Comparison of ENCODE assay signal across 22 mouse cellular contexts in genomic region chr1:68666831-68667601, GRCm38 (mm10).
DNase-seq lines count a peak whose midpoint lies in the region; ATAC-seq and TF ChIP-seq lines count a peak whose summit lies in the region.
"Had no signal": no experiment of that assay in that cellular context is flagged by ENCODE, and none has a peak within 500 bp of the region (broad histone marks: within the 10 kb centered on the region; RNA-seq: fewer than 3 reads in every experiment).

No protein-coding gene starts in this region.

- H3K4me1 ChIP-seq in forebrain, embryonic 12.5 days = no peaks in the 10 kb centered on the region
- H3K4me1 ChIP-seq in forebrain, embryonic 16.5 days (replicated peaks; ENCODE audit: control insufficient read depth, insufficient read depth, low read length) = 0 out of 2 replicates have a peak, but pooled peaks cover 2% of the 10 kb centered on the region
- H3K4me1 ChIP-seq in lung, adult 2 months (ENCODE audit: control insufficient read depth, insufficient read depth, low read length) = no peaks in the 10 kb centered on the region
- H3K4me1 ChIP-seq: embryonic facial prominence, embryonic 15.5 days; heart, embryonic 10.5 days; hindbrain, embryonic 12.5 days had no signal

- no peaks in the 10 kb centered on the region for H3K27me3 ChIP-seq in forebrain, embryonic 12.5 days
- no peaks in the 10 kb centered on the region for H3K27me3 ChIP-seq in forebrain, embryonic 16.5 days (replicated peaks; ENCODE audit: control insufficient read depth, insufficient read depth, low read length)
- H3K27me3 ChIP-seq: embryonic facial prominence, embryonic 15.5 days; hindbrain, embryonic 12.5 days had no signal

- ATAC-seq in forebrain, embryonic 12.5 days (ENCODE audit: low FRiP score) = peak; percentile 86; the same call in 1 of the 2 replicates
- ATAC-seq in forebrain, embryonic 16.5 days = peak; percentile 92
- ATAC-seq: hindbrain, embryonic 16.5 days; inflammation-experienced regulatory T-cells, adult 6 months had no signal

- no peak overlapping the region for H3K4me2 ChIP-seq in forebrain, embryonic 12.5 days
- no peak overlapping the region for H3K4me2 ChIP-seq in forebrain, embryonic 16.5 days (ENCODE audit: low read length)
- H3K4me2 ChIP-seq: embryonic facial prominence, embryonic 15.5 days; hindbrain, embryonic 12.5 days had no signal

- no peak overlapping the region for H3K4me3 ChIP-seq in forebrain, embryonic 12.5 days (replicated peaks)
- no peak overlapping the region for H3K4me3 ChIP-seq in forebrain, embryonic 16.5 days (replicated peaks; ENCODE audit: low read length)
- no peak overlapping the region for H3K4me3 ChIP-seq in lung, adult 2 months (replicated peaks; ENCODE audit: extremely low read depth, low read depth, low read length)
- no peak overlapping the region for H3K4me3 ChIP-seq in layer of hippocampus, adult 2 months
- H3K4me3 ChIP-seq: embryonic facial prominence, embryonic 15.5 days; erythroblast, embryonic 14.5 days; gastrocnemius, adult 2 months; heart, embryonic 10.5 days; hindbrain, embryonic 12.5 days had no signal

- DNase-seq in brain, adult 2 months (ENCODE audit: low read depth, low spot score) = peak; percentile 27
- peak; percentile 13 for DNase-seq in telencephalon, adult 2 months (ENCODE audit: low read depth, low spot score)
- DNase-seq in lung, postnatal 10 days = no peak
- no peak for DNase-seq in lung, adult 2 months
- no peak for DNase-seq in layer of hippocampus, adult 2 months (ENCODE audit: low spot score in 2 of 2)
- DNase-seq: adrenal gland, postnatal 10 days; cerebellum, adult 2 months; cerebellum, postnatal 10 days; embryo, embryonic 11 days; gastrocnemius, adult 2 months; gastrocnemius, postnatal 25 days; heart, adult 11 months; heart, postnatal 10 days; heart, postnatal 4 days had no signal

- no peak for TF ChIP-seq CTCF in lung, adult 2 months (IDR thresholded peaks at IDR 0.05; ENCODE audit: insufficient read depth, low read length)
- no peak for TF ChIP-seq CTCF in layer of hippocampus, adult 2 months (conservative IDR thresholded peaks at IDR 0.05)

- WGBS in forebrain, embryonic 12.5 days = 56% methylated on average over 10 of the region's 10 CpGs
- WGBS in forebrain, embryonic 16.5 days = 35% methylated on average over 10 of the region's 10 CpGs
- 87% methylated on average over 10 of the region's 10 CpGs for WGBS in lung, adult 2 months

- H3K9ac ChIP-seq in forebrain, embryonic 12.5 days = no peak overlapping the region
- H3K9ac ChIP-seq in forebrain, embryonic 16.5 days (replicated peaks; ENCODE audit: low read depth, low read length) = no peak overlapping the region
- H3K9ac ChIP-seq: embryonic facial prominence, embryonic 15.5 days; hindbrain, embryonic 12.5 days had no signal

- no peak for TF ChIP-seq POLR2A in lung, adult 2 months (IDR thresholded peaks at IDR 0.05; ENCODE audit: borderline replicate concordance, extremely low read depth, low read depth, low read length)

- no peaks in the 10 kb centered on the region for H3K36me3 ChIP-seq in forebrain, embryonic 12.5 days (replicated peaks)
- H3K36me3 ChIP-seq in forebrain, embryonic 16.5 days (ENCODE audit: control insufficient read depth, insufficient read depth) = no peaks in the 10 kb centered on the region
- H3K36me3 ChIP-seq: embryonic facial prominence, embryonic 15.5 days; heart, embryonic 10.5 days; hindbrain, embryonic 12.5 days had no signal

- H3K9me3 ChIP-seq in forebrain, embryonic 12.5 days = no peaks in the 10 kb centered on the region
- H3K9me3 ChIP-seq in forebrain, embryonic 16.5 days (ENCODE audit: control insufficient read depth, low read length) = no peaks in the 10 kb centered on the region
- H3K9me3 ChIP-seq: embryonic facial prominence, embryonic 15.5 days; heart, embryonic 10.5 days; hindbrain, embryonic 12.5 days had no signal

- H3K27ac ChIP-seq in forebrain, embryonic 12.5 days = no peak overlapping the region
- H3K27ac ChIP-seq in forebrain, embryonic 16.5 days (ENCODE audit: low read length) = 0 out of 2 replicates have a peak overlapping the region, but pooled peaks have one; percentile 37
- no peak overlapping the region for H3K27ac ChIP-seq in layer of hippocampus, adult 2 months
- H3K27ac ChIP-seq: embryonic facial prominence, embryonic 15.5 days; gastrocnemius, adult 2 months; heart, embryonic 10.5 days; hindbrain, embryonic 12.5 days had no signal

Comparison
In these comparisons a context has a peak if more than half of its experiments do, and no peak if none do; other contexts are left out.
1. DNase-seq: peak in brain, adult 2 months (single experiment) and telencephalon, adult 2 months (single experiment); none in lung, postnatal 10 days (single experiment), lung, adult 2 months (single experiment) and layer of hippocampus, adult 2 months (0 of 2).